Mouse (Mus musculus) hematopoietic stem cell, adult 5-6 weeks (primary cell): Measurements from ENCODE around the gene Mapkapk2. TPM values are rescaled to one million over a fixed set of nuclear protein-coding genes. Genes with fewer than 3 reads are reported as not detected.

Experiments used
- ATAC-seq, 2 experiments: fragments of 125-278 bp in 1 of 2; replicated peaks in 1 of 2; 2 replicates each; pipeline ENCODE4 v1.8.0; 2016 to 2017; ENCODE audit warnings: inconsistent platforms in 2 of 2, mild to moderate bottlenecking in 2 of 2, moderate number of reproducible peaks in 2 of 2, low read depth in 1 of 2, moderate TSS enrichment in 1 of 2; ENCODE audit not compliant: low FRiP score in 2 of 2, poor library complexity in 2 of 2, severe bottlenecking in 2 of 2, insufficient read depth in 1 of 2, low TSS enrichment in 1 of 2
- total RNA-seq: library from RNA; stranded (forward); fragments of 172-1452, 232-1000 nt; gene quantifications from 2 replicates; pipeline ENCODE4 v1.2.3, GENCODE M21; 2017

The Mapkapk2 gene
- total RNA-seq, 1 experiment from 2014 or later = 93.7 TPM

- ATAC-seq = no peak
Observed at GRCm38 (mm10) chr1:131015879-131016278, 81.7 kb downstream of the Mapkapk2 start.

DNA sequence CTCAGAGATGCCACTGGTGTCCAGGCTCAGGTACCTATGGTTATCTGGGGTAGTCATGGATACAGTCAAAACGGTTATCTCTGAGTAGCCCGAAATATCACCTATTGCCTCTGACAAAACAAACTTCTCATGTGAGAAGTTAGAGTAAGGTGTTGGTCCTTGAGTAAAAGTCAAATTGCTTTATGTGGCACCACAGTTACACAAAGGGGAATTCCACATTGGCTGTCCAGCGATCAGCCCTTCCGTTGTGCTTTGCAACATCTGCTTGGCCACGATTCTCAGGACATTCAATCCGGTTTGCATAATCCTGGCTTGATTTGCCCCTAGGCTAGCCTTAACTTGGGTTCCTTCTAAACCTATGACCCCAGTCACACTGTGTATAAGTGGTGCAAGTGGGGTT lies 82.3 kb downstream of the Mapkapk2 start:
- no peak for ATAC-seq

DNA sequence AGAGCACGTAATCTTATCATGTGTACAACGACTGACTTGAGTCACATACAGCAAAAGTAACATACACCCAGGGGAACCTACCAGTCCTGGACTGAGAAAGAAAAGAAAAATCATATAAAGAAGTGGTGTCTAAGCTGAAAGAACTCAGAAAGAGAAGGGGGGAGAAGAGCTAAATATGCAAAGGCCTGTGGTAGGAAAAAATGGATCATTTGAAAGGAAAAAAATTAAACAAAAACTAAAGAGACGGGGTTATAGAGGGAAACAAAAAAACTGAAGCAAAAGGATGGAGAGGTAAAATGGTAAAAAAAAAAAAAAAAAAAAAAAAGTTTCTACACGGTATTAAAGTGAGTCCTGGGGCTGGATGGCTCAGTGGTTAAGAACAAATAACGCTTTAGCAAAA lies 83.7 kb downstream of the Mapkapk2 start:
- no peak for ATAC-seq

- ATAC-seq = no peak
Observed at GRCm38 (mm10) chr1:131012494-131012893, 85.1 kb downstream of the Mapkapk2 start.

- ATAC-seq = no peak
Observed at GRCm38 (mm10) chr1:131010201-131011153, 87.1 kb downstream of the Mapkapk2 start.

- no peak for ATAC-seq
Observed at GRCm38 (mm10) chr1:131006069-131006468, 91.6 kb downstream of the Mapkapk2 start.

Other genes with a start within 250 kb of the Mapkapk2 start
- not detected in 2 replicates for gene Fcmr, start 232.2 kb downstream of the Mapkapk2 start, total RNA-seq
- not detected in 2 replicates for gene Il24, start 210.4 kb downstream of the Mapkapk2 start, total RNA-seq
- not detected in 2 replicates for gene Il20, start 186.4 kb downstream of the Mapkapk2 start, total RNA-seq
- gene Il19, start 157.7 kb downstream of the Mapkapk2 start, total RNA-seq = not detected in 2 replicates
- gene Il10, start 78.0 kb downstream of the Mapkapk2 start, total RNA-seq = 4.8 and 16.6 TPM in 2 replicates
- 11.2 and 14.5 TPM in 2 replicates for gene Dyrk3, start 40.5 kb upstream of the Mapkapk2 start, total RNA-seq
- 30.3 and 45.0 TPM in 2 replicates for gene Eif2d, start 55.4 kb upstream of the Mapkapk2 start, total RNA-seq
- gene Rassf5, start 147.4 kb upstream of the Mapkapk2 start, total RNA-seq = 79.4 and 93.7 TPM in 2 replicates
- gene Ikbke, start 181.8 kb upstream of the Mapkapk2 start, total RNA-seq = 20.6 and 21.2 TPM in 2 replicates